Comparison of ENCODE assay signal across 7 mouse cellular contexts in the genomic region with DNA sequence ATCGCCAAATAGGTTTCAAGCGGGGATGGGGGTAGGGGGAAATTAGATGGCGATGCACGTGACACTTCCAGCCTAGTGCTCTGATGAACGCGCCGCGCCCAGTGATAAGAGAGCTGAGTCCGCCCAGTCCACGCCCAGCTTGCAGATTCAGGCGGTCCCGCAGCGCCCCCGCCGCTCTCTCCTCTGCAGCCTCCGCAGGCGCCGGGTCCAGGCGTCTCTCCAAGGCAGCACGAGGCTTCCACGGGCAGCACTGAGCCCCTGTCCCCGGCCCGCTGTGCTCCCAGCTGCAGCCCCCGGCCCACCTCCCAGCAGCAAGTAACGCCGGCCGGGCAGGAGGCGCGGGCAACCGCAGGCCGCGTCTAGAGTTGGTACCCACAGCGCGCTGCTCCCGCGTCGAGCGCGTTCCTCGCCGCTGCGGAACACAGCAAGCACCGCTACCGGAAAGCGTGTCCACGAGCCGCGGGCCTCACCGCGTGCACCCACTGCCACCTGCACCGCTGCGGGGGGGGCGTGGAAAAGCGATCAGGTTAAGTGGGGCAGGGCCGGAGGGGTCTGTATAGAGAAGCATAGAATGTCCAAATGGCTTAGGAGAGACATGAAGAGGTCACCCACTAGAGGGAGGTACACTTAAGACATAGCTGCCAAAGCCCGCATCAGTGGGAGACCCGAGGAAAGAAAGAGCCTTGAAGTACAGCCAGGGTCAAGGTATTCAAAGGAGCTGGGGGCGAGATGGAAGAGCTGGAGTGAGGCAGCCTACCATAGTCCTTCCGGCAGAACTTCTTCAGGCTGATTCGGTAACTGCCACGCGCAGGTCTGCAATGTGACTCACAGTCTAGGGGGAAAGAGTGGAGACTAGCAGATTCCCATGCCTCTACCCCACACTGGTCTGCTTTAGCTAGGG. TPM values are rescaled to one million over a fixed set of nuclear protein-coding genes. Genes with fewer than 3 reads are reported as not detected.
A peak's percentile ranks its signal among the peaks of the same experiment; 100 is the strongest.
DNase-seq lines count a peak whose midpoint lies in the region; ATAC-seq and TF ChIP-seq lines count a peak whose summit lies in the region.

No protein-coding gene starts in this region.

- no peaks in the 10 kb centered on the region for H3K27me3 ChIP-seq in cerebellum, adult 2 months (ENCODE audit: control insufficient read depth, insufficient read depth, low read length)
- peaks cover 8% of the 10 kb centered on the region; the same call in 1 of the 2 replicates for H3K27me3 ChIP-seq in forebrain, embryonic 16.5 days (replicated peaks; ENCODE audit: control insufficient read depth, insufficient read depth, low read length)
- peaks cover 21% of the 10 kb centered on the region for H3K27me3 ChIP-seq in spleen, adult 2 months (ENCODE audit: control insufficient read depth, insufficient read depth, low read length)

- peaks cover 25% of the 10 kb centered on the region for H3K4me1 ChIP-seq in cerebellum, adult 2 months (ENCODE audit: control insufficient read depth, insufficient read depth, low read length)
- H3K4me1 ChIP-seq in forebrain, embryonic 16.5 days (replicated peaks; ENCODE audit: control insufficient read depth, insufficient read depth, low read length), result peaks cover 75% of the 10 kb centered on the region
- peaks cover 21% of the 10 kb centered on the region for H3K4me1 ChIP-seq in spleen, adult 2 months (ENCODE audit: control insufficient read depth, insufficient read depth, insufficient read length)

- H3K27ac ChIP-seq in cerebellum, adult 2 months (ENCODE audit: insufficient read depth, low read length), result no peak overlapping the region
- H3K27ac ChIP-seq in forebrain, embryonic 16.5 days (ENCODE audit: low read length), result peak overlapping the region; percentile 44
- H3K27ac ChIP-seq in spleen, adult 2 months (ENCODE audit: insufficient read depth, low read length), result no peak overlapping the region

- peak overlapping the region; percentile 42 for H3K4me3 ChIP-seq in cerebellum, adult 2 months (replicated peaks; ENCODE audit: insufficient read depth, low read depth, low read length)
- peak overlapping the region; percentile 85 for H3K4me3 ChIP-seq in forebrain, embryonic 16.5 days (replicated peaks; ENCODE audit: low read length)
- H3K4me3 ChIP-seq in spleen, adult 2 months (ENCODE audit: extremely low read depth, insufficient read depth, insufficient read length), result peak overlapping the region; percentile 60; the same call in 1 of the 2 replicates

- no peak for TF ChIP-seq CTCF in cerebellum, adult 2 months (IDR thresholded peaks at IDR 0.05; ENCODE audit: borderline replicate concordance, insufficient read depth, low read depth, low read length)
- TF ChIP-seq CTCF in spleen, adult 2 months (IDR thresholded peaks at IDR 0.05; ENCODE audit: extremely low read depth, insufficient read depth, insufficient read length, insufficient replicate concordance), result no peak

- H3K4me2 ChIP-seq in forebrain, embryonic 16.5 days (ENCODE audit: low read length), result peak overlapping the region; percentile 96

- TF ChIP-seq POLR2A in cerebellum, adult 2 months (IDR thresholded peaks at IDR 0.05; ENCODE audit: borderline replicate concordance, insufficient read depth, low read length), result no peak
- TF ChIP-seq POLR2A in spleen, adult 2 months (IDR thresholded peaks at IDR 0.05; ENCODE audit: low read depth, low read length), result no peak

- WGBS in cerebellum, adult 2 months, result 12% methylated on average over 60 of the region's 62 CpGs
- WGBS in forebrain, embryonic 16.5 days, result 5% methylated on average over 59 of the region's 62 CpGs
- WGBS in spleen, adult 2 months, result 9% methylated on average over 59 of the region's 62 CpGs

- peak overlapping the region; percentile 68 for H3K9ac ChIP-seq in forebrain, embryonic 16.5 days (replicated peaks; ENCODE audit: low read depth, low read length)

- peak; percentile 41 for DNase-seq in T-cell, adult 2 months (ENCODE audit: low spot score)
- DNase-seq in cerebellum, adult 2 months, result peak; percentile 72 to 73
- peak; percentile 68 for DNase-seq in induced T-regulatory cell, adult 2 months (ENCODE audit: low read depth)
- DNase-seq in left cerebral cortex, postnatal 25 days (ENCODE audit: low spot score in 2 of 2), result peak; percentile 83 to 86
- DNase-seq in spleen, adult 2 months (ENCODE audit: low read depth in 1 of 2, low spot score in 2 of 2), result peak in 1 of 2 experiments; percentile 22

- peak; percentile 25 for ATAC-seq in forebrain, embryonic 16.5 days
- ATAC-seq in megakaryocyte-erythroid progenitor cell, adult 5-6 weeks (replicated peaks; ENCODE audit: low FRiP score, low TSS enrichment, poor library complexity, severe bottlenecking), result 0 out of 2 replicates have a peak, but pooled peaks have one; percentile 20

- no peaks in the 10 kb centered on the region for H3K9me3 ChIP-seq in forebrain, embryonic 16.5 days (ENCODE audit: control insufficient read depth, low read length)

- intact Hi-C loops in left cerebral cortex, postnatal 25 days (cut with DNase I), result loop anchor here (5.0 kb wide), 1 partner anchor 146 kb away; the partner anchor contains the start of genes Abca17 and Abca3

- H3K36me3 ChIP-seq in forebrain, embryonic 16.5 days (ENCODE audit: control insufficient read depth, insufficient read depth), result no peaks in the 10 kb centered on the region
- no peaks in the 10 kb centered on the region for H3K36me3 ChIP-seq in spleen, adult 2 months (ENCODE audit: control insufficient read depth, insufficient read depth, low read length)

RNA-seq across cellular contexts. Expression of gene Tbc1d24, which starts 1.3 kb away (rescaled TPM):
- polyA plus RNA-seq in cerebellum, adult 2 months (2012; rRNA removed), result 45.6 and 50.3 TPM in 2 replicates
- 20.6 and 24.6 TPM in 2 replicates for polyA plus RNA-seq in forebrain, embryonic 16.5 days (2015; fragmentation: Nextera tagmentation; extraction: Ambion mirVana)
- total RNA-seq in left cerebral cortex, postnatal 25 days (2021), result 10 to 100 TPM; 63.7 to 68.9 TPM
- 32.2 and 45.2 TPM in 2 replicates for total RNA-seq in megakaryocyte-erythroid progenitor cell, adult 5-6 weeks (2014; fragmentation: Nextera tagmentation)
- 6.0 and 6.6 TPM in 2 replicates for total RNA-seq in megakaryocyte-erythroid progenitor cell, adult 5-6 weeks (2017)
- 5.9 and 6.8 TPM in 2 replicates for polyA plus RNA-seq in spleen, adult 2 months (2012; rRNA removed)

RNA-seq across cellular contexts. Expression of gene Ntn3, which starts 2.6 kb away (rescaled TPM):
- 3.8 and 4.5 TPM in 2 replicates for polyA plus RNA-seq in cerebellum, adult 2 months (2012; rRNA removed)
- polyA plus RNA-seq in forebrain, embryonic 16.5 days (2015; fragmentation: Nextera tagmentation; extraction: Ambion mirVana), result 4.7 and 5.2 TPM in 2 replicates
- total RNA-seq in left cerebral cortex, postnatal 25 days (2021), result 10 to 100 TPM in 1 of 2 experiments, 1 to 10 TPM in 1; 9.8 to 10.8 TPM
- total RNA-seq in megakaryocyte-erythroid progenitor cell, adult 5-6 weeks (2014; fragmentation: Nextera tagmentation), result 0.92 TPM in 2 replicates
- total RNA-seq in megakaryocyte-erythroid progenitor cell, adult 5-6 weeks (2017), result 0.19 and 0.38 TPM in 2 replicates
- 0.82 and 1.4 TPM in 2 replicates for polyA plus RNA-seq in spleen, adult 2 months (2012; rRNA removed)

RNA-seq across cellular contexts. Expression of gene Tedc2, which starts 13.9 kb away (rescaled TPM):
- 27.3 and 28.4 TPM in 2 replicates for polyA plus RNA-seq in cerebellum, adult 2 months (2012; rRNA removed)
- polyA plus RNA-seq in forebrain, embryonic 16.5 days (2015; fragmentation: Nextera tagmentation; extraction: Ambion mirVana), result 10.2 and 12.2 TPM in 2 replicates
- total RNA-seq in left cerebral cortex, postnatal 25 days (2021), result 1 to 10 TPM; 9.2 to 10.0 TPM
- total RNA-seq in megakaryocyte-erythroid progenitor cell, adult 5-6 weeks (2014; fragmentation: Nextera tagmentation), result 19.8 and 31.0 TPM in 2 replicates
- 16.8 and 18.0 TPM in 2 replicates for total RNA-seq in megakaryocyte-erythroid progenitor cell, adult 5-6 weeks (2017)
- 7.5 and 10.8 TPM in 2 replicates for polyA plus RNA-seq in spleen, adult 2 months (2012; rRNA removed)

RNA-seq across cellular contexts. Expression of gene Atp6v0c, which starts 37.2 kb away (rescaled TPM):
- polyA plus RNA-seq in cerebellum, adult 2 months (2012; rRNA removed), result 2,309 TPM in 2 replicates
- 881 and 1,064 TPM in 2 replicates for polyA plus RNA-seq in forebrain, embryonic 16.5 days (2015; fragmentation: Nextera tagmentation; extraction: Ambion mirVana)
- total RNA-seq in left cerebral cortex, postnatal 25 days (2021), result 1,000 to 10,000 TPM; 1,342 to 1,424 TPM
- 222 and 224 TPM in 2 replicates for total RNA-seq in megakaryocyte-erythroid progenitor cell, adult 5-6 weeks (2014; fragmentation: Nextera tagmentation)
- total RNA-seq in megakaryocyte-erythroid progenitor cell, adult 5-6 weeks (2017), result 72.2 and 95.8 TPM in 2 replicates
- 481 and 571 TPM in 2 replicates for polyA plus RNA-seq in spleen, adult 2 months (2012; rRNA removed)

RNA-seq across cellular contexts. Expression of gene Amdhd2, which starts 43.1 kb away (rescaled TPM):
- polyA plus RNA-seq in cerebellum, adult 2 months (2012; rRNA removed), result 37.0 and 40.1 TPM in 2 replicates
- polyA plus RNA-seq in forebrain, embryonic 16.5 days (2015; fragmentation: Nextera tagmentation; extraction: Ambion mirVana), result 25.5 and 28.2 TPM in 2 replicates
- total RNA-seq in left cerebral cortex, postnatal 25 days (2021), result 10 to 100 TPM; 25.9 to 28.3 TPM
- total RNA-seq in megakaryocyte-erythroid progenitor cell, adult 5-6 weeks (2014; fragmentation: Nextera tagmentation), result 50.8 and 51.8 TPM in 2 replicates
- 13.1 and 19.8 TPM in 2 replicates for total RNA-seq in megakaryocyte-erythroid progenitor cell, adult 5-6 weeks (2017)
- 41.5 and 44.8 TPM in 2 replicates for polyA plus RNA-seq in spleen, adult 2 months (2012; rRNA removed)
